Mouse (Mus musculus) forebrain, embryonic 15.5 days (tissue): ENCODE measurements around the gene Smco4. TPM values are rescaled to one million over a fixed set of nuclear protein-coding genes. Genes with fewer than 3 reads are reported as not detected.
A peak's percentile ranks its signal among the peaks of the same experiment; 100 is the strongest.
"Not testable (repeated sequence)": the region's sequence is repeated elsewhere in the genome, so short reads cannot be mapped to it uniquely, and the experiment has no call there.

ENCODE experiments used
- ATAC-seq: fragments of 200-750 bp; cut with Nextera tagmentation; replicated peaks from 2 replicates; pipeline ENCODE4 v1.8.0; 2017; ENCODE audit warnings: mild to moderate bottlenecking, moderate TSS enrichment, moderate library complexity
- H3K27ac ChIP-seq: fragments of 300-500 bp; sonication (generic); replicated peaks from 2 replicates; pipeline ENCODE4 v1.5.1; 2015; ENCODE audit warnings: mild to moderate bottlenecking, inconsistent platforms
- H3K27me3 ChIP-seq: fragments of 300-500 bp; sonication (generic); 2 replicates; pipeline ENCODE4 v1.6.1; 2015; ENCODE audit warnings: inconsistent platforms
- H3K36me3 ChIP-seq: fragments of 300-500 bp; sonication (generic); 2 replicates; pipeline ENCODE4 v1.6.1; 2015; ENCODE audit warnings: mild to moderate bottlenecking, inconsistent platforms
- H3K4me1 ChIP-seq: fragments of 300-500 bp; sonication (generic); 2 replicates; pipeline ENCODE4 v1.6.1; 2015; ENCODE audit warnings: inconsistent platforms
- H3K4me2 ChIP-seq: fragments of 300-500 bp; sonication (generic); replicated peaks from 2 replicates; pipeline ENCODE4 v1.6.1; 2015; ENCODE audit warnings: mild to moderate bottlenecking, inconsistent platforms
- H3K4me3 ChIP-seq: fragments of 300-500 bp; sonication (generic); 2 replicates; pipeline ENCODE4 v1.5.1; 2015; ENCODE audit warnings: mild to moderate bottlenecking, inconsistent platforms
- H3K9ac ChIP-seq: fragments of 300-500 bp; sonication (generic); replicated peaks from 2 replicates; pipeline ENCODE4 v1.6.1; 2015; ENCODE audit warnings: mild to moderate bottlenecking, inconsistent platforms
- H3K9me3 ChIP-seq: fragments of 300-500 bp; sonication (generic); 2 replicates; pipeline ENCODE4 v1.6.1; 2016; ENCODE audit warnings: inconsistent platforms
- WGBS: fragments of 180-500 bp; shearing (Covaris S2); methylation state at CpG from one replicate; pipeline ENCODE4 v1.1.7; 2015; ENCODE audit warnings: mixed read lengths; 5-methylcytosine and 5-hydroxymethylcytosine counted together
- polyA plus RNA-seq: library from polyadenylated mRNA; unstranded; fragments of >200 nt; fragmentation: Nextera tagmentation; extraction: Ambion mirVana; gene quantifications from 2 replicates; pipeline ENCODE4 v1.2.1, GENCODE M21; 2015

Smco4 gene
- polyA plus RNA-seq, 1 experiment from 2014 or later = 1.6 TPM

DNA sequence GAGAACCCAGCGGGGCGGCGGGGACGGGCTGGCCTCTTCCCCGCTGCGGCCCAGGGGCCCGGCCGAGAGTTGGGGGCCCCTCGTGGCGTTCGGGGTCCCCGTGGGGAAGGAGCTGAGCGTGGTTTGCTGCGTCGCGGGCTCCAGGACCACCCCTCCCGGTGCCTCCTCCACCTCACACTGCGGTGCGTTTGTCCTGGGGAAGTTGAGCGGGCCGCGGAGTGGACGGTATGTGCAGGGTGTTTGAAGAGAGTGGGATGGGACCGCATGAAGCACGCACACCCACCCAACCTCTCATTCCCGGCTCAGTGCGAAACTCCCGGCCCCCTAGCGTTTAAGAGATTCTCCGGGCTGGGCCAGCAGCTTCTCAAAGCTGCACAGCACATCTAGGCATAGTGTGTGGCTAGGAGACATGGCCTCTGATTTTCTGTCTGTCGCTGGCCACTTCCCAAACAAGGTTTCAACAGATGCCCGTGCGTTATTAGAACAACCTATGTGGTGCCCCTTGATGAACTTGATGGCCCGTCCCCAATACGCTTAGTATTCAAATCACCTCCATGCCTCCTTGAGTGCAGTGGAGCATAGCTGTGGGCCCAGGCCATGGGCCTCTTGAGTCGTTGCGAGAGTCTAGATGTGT lies 810 bp downstream of the Smco4 start:
- WGBS = 1% methylated on average over 32 of the region's 37 CpGs
- Histone ChIP-seq H3K9me3 (no peaks in the 10 kb centered on the region), H3K4me1 (peaks cover 24% of the 10 kb centered on the region), H3K27me3 (no peaks in the 10 kb centered on the region), H3K27ac (peak overlapping the region; percentile 41), H3K4me2 (peak overlapping the region; percentile 94), H3K36me3 (no peaks in the 10 kb centered on the region), H3K9ac (peak overlapping the region; percentile 62), H3K4me3 (peak overlapping the region; percentile 67)
- peak; percentile 80 for ATAC-seq

GRCm38 (mm10) chr9:15495281-15495680 lies 2.0 kb downstream of the Smco4 start:
- H3K4me3 ChIP-seq, H3K9ac ChIP-seq, H3K27ac ChIP-seq, H3K9me3 ChIP-seq, H3K36me3 ChIP-seq, H3K27me3 ChIP-seq, ATAC-seq, H3K4me2 ChIP-seq: not testable (repeated sequence)
- H3K4me1 ChIP-seq = peaks cover 24% of the 10 kb centered on the region
- 85% methylated on average over 2 of the region's 2 CpGs for WGBS

DNA sequence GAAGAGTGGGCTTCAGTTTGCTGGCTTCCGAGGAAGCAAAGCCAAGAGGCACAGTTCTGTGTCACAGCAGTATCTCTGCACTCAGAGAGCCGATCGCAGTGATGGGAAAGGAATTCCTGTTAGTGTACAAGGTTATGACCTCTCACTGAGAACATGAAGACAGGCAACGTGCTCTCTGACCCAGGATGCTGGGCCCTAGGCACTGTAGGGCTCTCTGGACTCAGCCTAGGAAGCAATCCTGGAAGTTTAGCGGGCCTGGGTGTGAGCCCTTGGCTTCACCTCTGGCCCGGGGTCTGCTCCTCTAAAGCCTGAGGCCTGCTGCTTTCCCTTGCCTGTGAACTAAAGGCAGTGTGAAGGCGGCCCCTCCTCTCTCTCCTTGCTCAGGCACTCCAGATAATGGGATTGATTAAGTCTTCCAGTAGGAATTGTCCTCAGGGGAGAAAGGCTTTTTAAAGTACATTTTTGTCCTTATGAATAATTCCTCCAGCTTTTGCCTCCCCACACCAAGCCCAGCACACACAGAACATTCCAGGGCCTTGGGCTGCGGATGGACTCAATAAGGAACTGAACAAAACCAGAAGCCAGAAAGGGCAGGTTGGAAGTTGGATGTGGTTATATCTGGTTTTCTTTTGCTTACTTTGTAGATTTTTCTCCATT lies 2.8 kb downstream of the Smco4 start:
- Histone ChIP-seq H3K27ac (no peak overlapping the region; the same call in 1 of the 2 replicates), H3K9ac (no peak overlapping the region), H3K4me1 (peaks cover 24% of the 10 kb centered on the region), H3K27me3 (no peaks in the 10 kb centered on the region), H3K36me3 (no peaks in the 10 kb centered on the region), H3K4me2 (no peak overlapping the region), H3K4me3 (no peak overlapping the region), H3K9me3 (no peaks in the 10 kb centered on the region)
- no peak for ATAC-seq
- 29% methylated on average over 8 of the region's 8 CpGs for whole genome bisulfite sequencing

DNA sequence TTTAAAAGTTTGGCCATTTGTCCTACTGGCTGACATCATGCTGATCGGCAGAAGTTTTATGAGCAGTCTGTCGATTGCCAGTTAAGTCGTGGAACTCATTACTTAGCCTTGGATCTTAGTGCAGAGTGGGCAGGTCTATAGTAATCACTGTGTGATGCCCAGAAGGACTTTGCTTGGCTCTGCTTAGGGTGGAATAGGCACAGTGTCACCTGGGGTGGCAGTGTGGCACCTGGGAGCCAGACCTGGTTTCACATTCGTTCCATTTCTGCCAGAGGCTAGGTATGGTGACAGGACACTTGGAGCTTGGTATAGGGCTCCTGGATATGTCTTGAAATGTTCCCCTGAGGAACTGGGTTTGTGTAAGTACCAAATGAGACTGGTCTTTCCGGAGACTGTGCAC lies 6.8 kb downstream of the Smco4 start:
- no peak overlapping the region for H3K27ac ChIP-seq
- WGBS = 96% methylated on average over 5 of the region's 5 CpGs
- H3K4me1 ChIP-seq = peaks cover 11% of the 10 kb centered on the region; the same call in 1 of the 2 replicates
- H3K4me2 ChIP-seq = no peak overlapping the region
- no peak overlapping the region for H3K9ac ChIP-seq
- no peak for ATAC-seq
- H3K36me3 ChIP-seq = no peaks in the 10 kb centered on the region
- H3K4me3 ChIP-seq = no peak overlapping the region
- no peaks in the 10 kb centered on the region for H3K27me3 ChIP-seq
- no peaks in the 10 kb centered on the region for H3K9me3 ChIP-seq

- ATAC-seq = no peak
- Histone ChIP-seq H3K9ac (no peak overlapping the region), H3K4me1 (peaks cover under 1% of the 10 kb centered on the region; the same call in 1 of the 2 replicates), H3K36me3 (no peaks in the 10 kb centered on the region), H3K27ac (no peak overlapping the region), H3K27me3 (no peaks in the 10 kb centered on the region), H3K9me3 (no peaks in the 10 kb centered on the region), H3K4me3 (no peak overlapping the region), H3K4me2 (no peak overlapping the region)
- 80% methylated on average over 19 of the region's 19 CpGs for WGBS
Observed at GRCm38 (mm10) chr9:15501319-15502256, 8.4 kb downstream of the Smco4 start.

DNA sequence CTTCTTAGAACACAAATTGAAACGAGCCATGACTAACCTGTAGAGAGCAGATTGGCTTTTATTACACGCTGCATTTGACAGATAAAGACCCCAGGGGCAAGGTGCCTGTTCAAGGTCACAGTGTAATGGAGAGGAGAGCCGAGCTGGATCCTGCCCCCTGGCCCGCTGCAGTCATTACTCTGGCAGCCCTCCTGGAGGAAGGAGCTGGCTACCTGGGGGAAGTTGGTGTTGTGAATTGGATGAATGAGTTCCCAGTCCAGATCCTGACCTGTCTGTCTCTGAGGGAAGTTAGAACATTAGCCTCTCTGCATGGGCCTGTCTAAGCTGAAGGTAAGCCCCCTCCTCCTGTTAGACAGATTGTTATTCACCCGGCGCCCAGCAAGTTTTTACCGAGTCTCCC lies 9.2 kb downstream of the Smco4 start:
- 49% methylated on average over 7 of the region's 7 CpGs for WGBS
- no peak for ATAC-seq
- no peak overlapping the region for H3K4me2 ChIP-seq
- no peak overlapping the region for H3K27ac ChIP-seq
- H3K4me3 ChIP-seq = no peak overlapping the region
- no peaks in the 10 kb centered on the region for H3K27me3 ChIP-seq
- no peaks in the 10 kb centered on the region for H3K4me1 ChIP-seq
- H3K9ac ChIP-seq = no peak overlapping the region
- no peaks in the 10 kb centered on the region for H3K36me3 ChIP-seq
- no peaks in the 10 kb centered on the region for H3K9me3 ChIP-seq

DNA sequence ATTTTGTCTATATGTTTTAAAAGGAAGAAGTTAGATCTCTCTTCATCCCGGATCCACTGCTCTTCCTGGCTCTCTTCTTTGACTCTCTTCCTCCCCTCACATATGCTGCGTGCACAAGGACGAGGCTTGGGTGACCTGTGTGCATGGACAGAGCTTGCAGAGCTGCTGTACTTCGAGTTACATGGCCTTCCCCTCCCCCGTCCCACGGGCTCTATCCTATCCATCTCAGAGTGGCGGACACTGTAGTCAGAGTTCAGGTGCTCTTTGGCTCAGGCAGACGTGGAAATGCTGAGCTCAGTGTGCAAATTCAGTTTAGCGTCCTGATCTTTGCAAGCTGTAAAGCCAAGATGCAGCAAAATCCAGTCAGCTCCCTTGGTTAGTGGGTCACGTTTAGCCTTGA lies 10.1 kb downstream of the Smco4 start:
- no peak overlapping the region for H3K9ac ChIP-seq
- H3K36me3 ChIP-seq = no peaks in the 10 kb centered on the region
- H3K27ac ChIP-seq = no peak overlapping the region
- H3K4me3 ChIP-seq = no peak overlapping the region
- 85% methylated on average over 10 of the region's 10 CpGs for WGBS
- H3K27me3 ChIP-seq = no peaks in the 10 kb centered on the region
- no peaks in the 10 kb centered on the region for H3K4me1 ChIP-seq
- no peak for ATAC-seq
- H3K4me2 ChIP-seq = no peak overlapping the region
- H3K9me3 ChIP-seq = no peaks in the 10 kb centered on the region

- ATAC-seq = no peak
- 74% methylated on average over 6 of the region's 6 CpGs for WGBS
Observed at GRCm38 (mm10) chr9:15503827-15504226, 10.6 kb downstream of the Smco4 start.

GRCm38 (mm10) chr9:15505288-15505687 lies 12.1 kb downstream of the Smco4 start:
- H3K4me3 ChIP-seq = no peak overlapping the region
- no peaks in the 10 kb centered on the region for H3K9me3 ChIP-seq
- no peak for ATAC-seq
- peaks cover 8% of the 10 kb centered on the region for H3K4me1 ChIP-seq
- H3K27ac ChIP-seq = no peak overlapping the region
- H3K36me3 ChIP-seq = no peaks in the 10 kb centered on the region
- H3K27me3 ChIP-seq = no peaks in the 10 kb centered on the region
- WGBS = 89% methylated on average over 1 of the region's 1 CpGs
- H3K4me2 ChIP-seq = no peak overlapping the region
- no peak overlapping the region for H3K9ac ChIP-seq

More at GRCm38 (mm10) chr9:15503827-15504226, 10.6 kb downstream of the Smco4 start:
- no peaks in the 10 kb centered on the region for H3K36me3 ChIP-seq
- no peak overlapping the region for H3K27ac ChIP-seq
- no peaks in the 10 kb centered on the region; the same call in 1 of the 2 replicates for H3K4me1 ChIP-seq
- H3K4me3 ChIP-seq = no peak overlapping the region
- no peaks in the 10 kb centered on the region for H3K9me3 ChIP-seq
- no peaks in the 10 kb centered on the region for H3K27me3 ChIP-seq
- H3K9ac ChIP-seq = no peak overlapping the region
- no peak overlapping the region for H3K4me2 ChIP-seq

GRCm38 (mm10) chr9:15506863-15507262 lies 13.6 kb downstream of the Smco4 start:
- H3K9me3 ChIP-seq = no peaks in the 10 kb centered on the region
- H3K4me1 ChIP-seq = peaks cover 21% of the 10 kb centered on the region
- H3K27me3 ChIP-seq = no peaks in the 10 kb centered on the region
- no peak overlapping the region for H3K4me3 ChIP-seq
- no peak overlapping the region for H3K9ac ChIP-seq
- no peak overlapping the region for H3K4me2 ChIP-seq
- no peak for ATAC-seq
- no peak overlapping the region for H3K27ac ChIP-seq
- WGBS = 89% methylated on average over 3 of the region's 3 CpGs
- no peaks in the 10 kb centered on the region for H3K36me3 ChIP-seq

GRCm38 (mm10) chr9:15507431-15507875 lies 14.2 kb downstream of the Smco4 start:
- 80% methylated on average over 4 of the region's 4 CpGs for WGBS
- Histone ChIP-seq H3K9ac (no peak overlapping the region), H3K4me2 (no peak overlapping the region), H3K9me3 (no peaks in the 10 kb centered on the region), H3K36me3 (no peaks in the 10 kb centered on the region), H3K4me1 (peaks cover 27% of the 10 kb centered on the region), H3K27ac (0 out of 2 replicates have a peak overlapping the region, but pooled peaks have one; percentile 8), H3K27me3 (no peaks in the 10 kb centered on the region), H3K4me3 (no peak overlapping the region)
- no peak for ATAC-seq

DNA sequence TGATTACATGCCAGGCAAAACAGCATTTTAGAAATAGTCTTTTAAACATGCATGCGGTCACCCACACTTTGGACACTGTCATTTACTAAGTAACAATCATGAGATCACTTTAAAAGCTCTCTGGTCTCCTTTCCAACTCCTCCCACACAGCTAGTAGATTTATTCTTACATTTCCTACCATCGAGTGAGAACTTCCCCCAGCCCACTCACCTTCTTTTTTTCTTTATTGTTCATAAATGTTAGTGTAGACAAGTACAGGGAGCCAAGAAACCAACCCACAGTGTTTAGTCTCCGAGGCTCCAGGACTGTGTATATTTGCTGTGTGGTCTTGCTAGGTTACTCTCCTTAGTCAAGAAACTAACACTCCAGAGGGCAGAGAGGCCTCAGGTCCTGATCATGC lies 16.1 kb downstream of the Smco4 start:
- no peaks in the 10 kb centered on the region for H3K27me3 ChIP-seq
- H3K36me3 ChIP-seq = no peaks in the 10 kb centered on the region
- H3K27ac ChIP-seq = 0 out of 2 replicates have a peak overlapping the region, but pooled peaks have one; percentile 60
- no peak overlapping the region for H3K4me3 ChIP-seq
- no peak overlapping the region for H3K4me2 ChIP-seq
- H3K4me1 ChIP-seq = peaks cover 36% of the 10 kb centered on the region
- WGBS = 81% methylated on average over 3 of the region's 3 CpGs
- no peaks in the 10 kb centered on the region for H3K9me3 ChIP-seq
- no peak for ATAC-seq
- no peak overlapping the region for H3K9ac ChIP-seq
